Mouse (Mus musculus) MEL-GATA-1-ER (cell line): ENCODE measurements at regions not wholly inside any gene's neighbourhood (a gene's known extent, or its start where the extent isn't known, plus 50 kb on each side); places are given as distances from the start of the nearest gene placed in this dataset.
"Not testable (repeated sequence)": the region's sequence is repeated elsewhere in the genome, so short reads cannot be mapped to it uniquely, and the experiment has no call there.

ENCODE experiments used
- DNase-seq: peaks from one replicate; pipeline ENCODE4 v3.0.0-alpha.2; 2012; ENCODE audit warnings: low read depth; ENCODE audit errors: extremely low read depth

DNA sequence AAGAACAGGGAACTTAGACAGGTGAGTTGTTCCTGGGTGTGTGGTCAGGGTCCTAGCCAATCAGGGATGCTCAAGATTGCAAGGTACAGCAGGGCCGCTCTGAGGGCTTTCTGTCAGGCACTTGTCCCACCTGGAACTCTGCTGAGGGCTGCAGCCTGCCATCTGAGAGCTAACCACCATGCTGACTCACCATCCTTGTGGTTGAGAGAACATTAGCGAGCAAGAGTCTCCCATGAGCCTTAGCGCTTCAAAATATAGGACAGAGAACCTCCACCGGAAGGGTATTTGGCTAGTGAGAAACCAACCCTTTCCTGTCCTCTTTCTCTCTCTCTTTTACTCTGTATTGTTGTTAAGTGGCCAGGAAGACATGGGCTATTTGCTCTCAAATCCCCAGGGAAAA is 104.1 kb upstream of the Rasgrp1 start:
- no peak for DNase-seq

DNA sequence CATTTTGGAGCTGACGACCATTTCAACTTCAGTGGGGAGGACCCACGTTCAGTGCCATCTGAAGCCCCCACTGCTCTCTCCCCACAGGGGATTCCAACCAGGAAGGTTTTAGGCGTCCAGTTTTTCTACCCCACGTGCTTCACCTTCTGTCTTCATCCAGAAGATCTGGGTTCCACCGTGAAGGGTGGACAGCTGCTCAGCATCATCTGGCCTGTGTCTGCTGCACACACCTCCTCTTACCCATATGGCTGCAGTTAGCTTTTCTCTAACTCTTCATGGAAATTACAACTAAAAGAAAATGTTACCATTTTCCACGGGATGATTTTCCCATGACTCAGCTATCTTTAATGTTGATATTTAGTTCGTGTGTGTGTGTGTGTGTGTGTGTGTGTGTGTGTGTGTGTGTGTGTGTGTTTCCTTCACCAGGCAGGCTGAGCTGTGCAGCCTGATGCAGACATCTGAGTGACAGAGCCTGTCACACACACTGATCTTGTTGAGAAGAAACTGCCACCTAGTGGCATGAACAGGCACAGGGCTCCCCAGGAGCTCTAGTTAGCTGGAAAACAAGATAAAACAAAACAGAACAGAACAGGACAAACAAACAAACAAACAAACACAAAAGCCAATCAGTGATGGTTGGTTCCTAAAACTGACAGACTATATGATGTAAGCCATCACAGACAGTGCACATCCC is 107.5 kb upstream of the Rasgrp1 start:
- DNase-seq, result no peak

DNA sequence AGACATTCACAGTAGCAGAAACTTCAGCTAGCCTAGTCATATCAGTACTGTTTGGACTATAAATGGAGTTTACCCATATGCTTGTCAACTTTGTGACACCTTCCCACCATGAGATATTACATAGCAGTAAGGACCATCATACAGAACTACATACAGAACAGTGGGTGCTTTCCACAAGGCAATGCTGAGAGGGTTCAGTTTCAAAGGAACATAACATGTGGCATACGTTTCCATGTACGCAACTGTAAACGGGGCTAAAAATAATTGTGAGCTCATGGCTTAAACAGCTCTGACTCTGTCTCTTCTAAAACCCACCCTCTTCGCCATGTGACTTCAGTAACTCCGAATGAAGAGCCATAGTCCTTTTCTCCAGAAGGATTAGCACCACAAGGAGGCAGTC is 109.0 kb upstream of the Rasgrp1 start:
- no peak for DNase-seq

DNA sequence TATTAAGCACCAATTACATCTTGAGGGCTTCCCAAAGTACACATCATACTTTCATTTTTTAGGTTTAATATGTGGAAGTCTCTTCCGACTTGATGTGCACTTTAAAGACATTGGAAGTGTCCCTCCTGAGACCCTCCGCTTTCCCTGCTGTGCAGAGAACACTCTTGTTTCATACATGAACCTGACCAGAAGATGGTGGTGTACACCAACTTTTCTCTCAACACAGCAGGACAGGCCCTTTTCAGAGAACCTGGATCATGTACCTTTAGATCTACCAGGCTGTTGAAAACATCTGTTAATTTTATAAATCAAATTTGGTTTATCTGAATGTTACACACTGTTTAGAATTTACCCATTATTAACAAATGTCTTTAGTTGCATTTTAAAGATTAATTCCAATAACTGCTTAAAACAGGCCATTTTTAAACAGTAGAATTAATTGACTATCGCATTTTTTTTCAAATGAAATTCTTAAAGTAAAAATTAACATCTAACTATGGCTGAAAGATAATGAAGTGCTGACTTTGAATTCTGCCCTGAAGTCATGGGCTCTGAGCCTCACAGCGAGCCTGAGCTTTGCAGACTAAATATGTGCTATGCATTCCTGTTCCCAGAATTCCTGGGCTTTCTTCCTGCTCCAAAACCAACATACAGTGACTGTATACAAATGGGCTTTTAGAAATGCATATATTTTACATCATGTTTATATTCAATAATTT is 112.4 kb upstream of the Rasgrp1 start:
- DNase-seq, result no peak

DNA sequence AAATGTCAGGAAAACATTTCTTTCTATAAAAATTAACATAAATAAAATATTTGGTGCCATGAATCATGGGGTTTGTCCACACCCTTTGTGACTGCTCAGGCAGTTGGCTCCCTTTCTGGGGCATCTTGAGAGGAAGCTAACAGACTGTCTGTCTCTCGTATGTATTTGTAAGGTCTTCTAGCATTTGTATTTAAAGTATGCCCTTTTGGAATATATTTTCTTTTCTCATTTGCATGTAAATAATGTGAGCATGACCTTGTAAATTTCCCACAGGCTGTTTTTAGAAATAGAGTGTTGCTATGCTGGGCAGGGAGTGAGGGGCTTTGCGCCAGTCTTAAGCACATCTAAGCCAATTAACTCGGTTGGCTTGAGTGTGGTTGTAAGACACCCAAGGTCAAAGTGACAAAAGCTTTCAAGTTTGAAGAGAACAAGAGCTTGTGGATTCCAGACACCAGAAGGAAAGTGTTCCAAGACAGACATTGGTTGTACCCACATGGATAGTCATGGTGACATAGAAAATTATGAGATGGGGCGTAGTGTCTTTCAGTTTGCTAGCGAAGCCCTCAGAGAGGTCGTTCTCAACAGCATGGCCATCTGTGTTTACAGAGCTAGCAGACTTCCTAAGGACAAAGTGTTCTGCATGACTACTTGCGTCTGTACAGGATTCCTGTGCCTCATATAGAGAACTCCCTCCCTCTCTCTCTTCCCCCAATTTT is 113.1 kb upstream of the Rasgrp1 start:
- DNase-seq, result no peak

DNA sequence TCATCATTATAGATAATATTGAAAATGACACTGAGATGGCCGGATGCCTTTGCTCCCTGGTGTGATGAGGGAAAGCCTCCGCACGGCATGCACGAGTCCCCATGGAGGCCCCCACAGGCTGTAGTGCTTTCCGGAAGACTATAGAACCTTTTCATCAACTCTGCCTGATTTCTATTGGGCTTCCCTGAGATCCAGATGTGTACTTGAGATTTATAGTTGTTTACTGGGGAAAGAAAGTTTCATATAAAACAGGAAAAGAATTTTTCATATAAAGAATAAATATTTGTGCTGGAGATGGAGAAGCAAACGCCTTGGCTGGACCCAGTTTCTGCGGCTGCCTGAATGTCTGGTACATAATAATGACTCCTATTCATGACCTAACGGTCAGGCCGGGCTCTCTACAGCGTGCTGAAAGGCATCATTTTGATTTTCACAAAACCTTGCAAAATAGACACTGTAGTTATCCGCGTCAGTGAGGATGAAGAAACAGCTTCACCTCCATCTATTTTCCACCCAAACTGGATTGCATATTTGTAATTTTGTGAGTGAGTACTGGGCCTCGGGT is 113.7 kb upstream of the Rasgrp1 start:
- DNase-seq, result no peak

DNA sequence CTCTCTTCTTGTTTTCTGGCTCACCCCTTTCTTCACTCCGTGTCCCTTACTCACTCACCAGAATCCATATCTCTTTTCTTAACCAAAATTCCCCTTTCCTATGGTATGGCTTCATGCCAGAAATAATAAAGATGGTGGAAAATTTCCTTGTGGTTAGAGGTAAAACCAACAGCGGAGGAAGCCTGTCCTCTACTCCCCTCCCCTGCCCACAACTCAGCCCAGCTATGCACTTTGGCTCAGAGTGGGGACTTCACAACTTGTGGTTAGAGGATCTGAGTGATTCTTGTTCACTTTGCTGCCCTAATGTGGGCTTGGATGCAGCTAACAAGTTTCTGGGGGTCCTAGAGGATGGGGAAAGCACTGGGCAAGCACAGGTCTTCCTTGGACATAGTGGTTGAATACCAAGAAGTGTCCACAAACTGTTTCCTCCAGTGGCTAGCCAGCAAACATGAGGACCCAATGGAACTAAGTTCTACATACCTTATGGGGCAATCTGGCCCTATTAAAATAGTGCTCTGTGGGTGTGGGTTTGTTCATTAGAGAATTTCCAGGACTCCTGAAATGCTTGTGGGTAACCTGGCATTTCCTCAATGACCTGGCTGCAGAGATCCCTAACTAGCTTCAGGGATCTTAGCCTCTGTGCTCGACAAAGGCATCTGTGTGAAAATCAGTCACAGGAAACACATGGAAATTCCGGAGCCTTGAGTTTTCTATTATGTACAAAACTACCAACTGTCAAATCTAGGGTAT is 118.9 kb upstream of the Rasgrp1 start:
- DNase-seq, result no peak

DNA sequence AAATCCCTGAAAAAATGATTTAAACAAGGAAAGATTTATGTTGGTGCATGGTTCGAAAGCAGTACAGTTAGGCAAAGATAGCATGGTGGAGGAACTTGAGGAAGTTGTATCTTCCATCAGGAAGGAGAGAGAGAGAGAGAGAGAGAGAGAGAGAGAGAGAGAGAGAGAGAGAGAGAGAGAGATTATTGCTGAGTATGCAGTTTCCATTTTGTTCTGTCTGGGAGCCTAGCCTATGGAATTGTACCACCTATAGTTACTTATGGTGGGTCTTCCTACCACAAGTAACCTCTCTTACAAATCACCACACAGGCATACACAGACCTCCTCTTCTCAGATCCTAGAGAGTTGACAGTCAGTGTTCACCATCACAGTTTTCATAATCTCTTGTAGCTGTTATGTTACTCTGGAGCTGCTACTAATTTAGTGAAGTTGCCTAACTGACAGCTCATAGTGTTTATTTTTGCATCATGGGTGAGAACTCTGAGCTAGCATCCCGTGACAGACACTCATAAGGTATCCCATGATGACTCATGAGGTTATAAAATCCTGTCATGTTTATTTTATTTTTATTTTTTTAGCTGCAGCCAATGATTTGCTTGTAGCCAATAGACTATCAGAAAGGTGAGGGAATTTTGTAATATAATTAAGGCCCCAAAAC is 132.2 kb upstream of the Rasgrp1 start:
- DNase-seq, result no peak

DNA sequence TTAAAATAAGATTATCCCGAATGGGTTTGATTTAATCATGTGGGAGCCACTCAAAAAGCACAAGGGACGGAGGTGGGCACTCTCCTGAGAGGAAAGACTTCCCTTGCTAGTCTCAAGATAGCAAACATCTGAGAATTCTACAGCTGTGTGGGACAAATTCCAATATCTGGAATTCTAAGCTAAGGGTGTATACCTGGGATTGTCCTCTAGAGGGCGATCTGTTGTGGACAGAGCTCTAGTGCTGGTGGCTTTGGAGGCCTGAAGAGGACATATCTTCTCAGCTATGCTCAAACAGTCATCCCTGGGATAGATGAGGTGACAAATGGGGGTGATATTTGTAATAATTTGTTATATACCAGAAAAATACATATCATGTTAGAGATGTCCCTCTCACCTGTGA is 132.8 kb upstream of the Rasgrp1 start:
- no peak for DNase-seq

DNA sequence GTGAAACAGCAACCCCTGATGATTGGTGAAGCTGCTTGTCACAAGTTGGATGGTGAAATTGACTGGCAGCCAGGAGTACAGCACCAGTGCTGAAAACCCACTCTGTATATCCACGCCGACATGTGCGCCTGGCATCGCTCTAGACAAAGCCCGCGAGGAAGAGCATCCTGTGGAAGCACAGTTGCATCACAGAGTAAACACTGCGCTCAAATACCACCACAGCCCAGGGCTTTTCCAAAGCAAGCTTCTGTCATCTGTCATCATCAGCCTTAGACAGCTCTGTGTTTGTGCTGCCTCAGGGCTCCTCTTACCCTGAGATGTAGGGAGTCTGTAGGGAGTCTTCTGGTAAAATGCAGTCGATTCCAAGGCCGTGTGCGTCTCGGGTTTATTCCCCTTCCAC is 134.7 kb upstream of the Rasgrp1 start:
- not testable (repeated sequence) for DNase-seq

DNA sequence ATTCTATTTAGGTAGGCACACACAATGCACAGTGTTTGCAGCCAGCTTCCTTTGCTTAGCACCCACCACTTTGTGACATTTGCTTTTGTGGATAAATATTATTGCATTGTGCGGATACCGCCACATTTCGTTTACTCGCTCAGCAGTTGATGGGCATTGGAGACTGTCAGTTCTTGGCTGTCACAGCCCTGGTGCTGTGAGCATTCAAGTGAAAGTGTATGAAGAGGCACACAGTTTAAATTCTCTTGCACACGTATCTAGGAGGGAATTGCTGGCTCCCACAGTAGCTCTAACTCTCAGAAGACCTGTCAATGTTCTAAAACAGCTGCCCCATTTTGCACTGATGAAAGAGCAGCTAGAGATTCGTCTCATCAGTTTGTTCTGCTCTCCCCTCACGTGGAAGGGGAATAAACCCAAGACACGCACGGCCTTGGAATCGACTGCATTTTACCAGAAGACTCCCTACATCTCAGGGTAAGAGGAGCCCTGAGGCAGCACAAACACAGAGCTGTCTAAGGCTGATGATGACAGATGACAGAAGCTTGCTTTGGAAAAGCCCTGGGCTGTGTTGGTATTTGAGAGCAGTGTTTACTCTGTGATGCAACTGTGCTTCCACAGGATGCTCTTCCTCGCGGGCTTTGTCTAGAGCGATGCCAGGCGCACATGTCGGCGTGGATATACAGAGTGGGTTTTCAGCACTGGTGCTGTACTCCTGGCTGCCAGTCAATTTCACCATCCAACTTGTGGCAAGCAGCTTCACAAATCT is 136.6 kb upstream of the Rasgrp1 start:
- not testable (repeated sequence) for DNase-seq

DNA sequence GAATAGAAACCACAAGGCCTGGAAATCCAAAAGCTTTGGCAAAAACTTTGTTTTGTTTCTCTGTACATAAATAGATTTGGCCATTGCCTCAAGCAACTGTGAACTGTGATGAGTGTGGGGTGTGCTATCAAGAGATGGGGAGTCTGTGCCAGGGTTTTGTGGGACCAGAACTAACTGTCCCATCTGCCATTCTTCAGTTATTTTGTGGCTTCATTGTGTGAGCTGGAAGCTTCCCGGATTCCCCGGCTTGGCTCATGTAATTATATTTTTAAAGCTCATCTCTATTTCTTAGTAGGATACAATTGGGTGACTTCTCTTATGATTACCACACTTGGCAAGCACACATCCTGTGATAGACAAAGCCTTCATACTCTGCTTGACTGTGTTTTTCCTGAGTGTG is 143.6 kb upstream of the Rasgrp1 start:
- no peak for DNase-seq

DNA sequence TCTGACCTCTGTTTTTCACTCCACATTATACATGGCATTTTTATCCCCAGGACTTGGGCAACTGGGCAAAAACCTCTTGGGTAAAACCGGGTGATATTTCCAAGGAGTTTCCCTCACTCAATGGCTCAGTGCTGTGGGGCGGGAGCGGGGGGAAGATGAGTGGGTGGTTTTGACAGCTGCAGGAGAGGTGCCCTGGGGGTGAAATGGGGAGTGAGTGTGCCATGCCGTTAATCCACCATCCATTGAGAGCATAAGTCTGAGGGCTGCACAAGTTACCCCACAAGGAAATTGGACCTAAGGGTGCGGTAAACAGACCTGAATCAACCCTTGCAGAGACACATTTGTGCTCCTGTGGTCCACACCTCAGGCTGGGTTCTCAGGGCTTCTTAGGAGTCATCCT is 155.8 kb upstream of the Rasgrp1 start:
- DNase-seq, result no peak

DNA sequence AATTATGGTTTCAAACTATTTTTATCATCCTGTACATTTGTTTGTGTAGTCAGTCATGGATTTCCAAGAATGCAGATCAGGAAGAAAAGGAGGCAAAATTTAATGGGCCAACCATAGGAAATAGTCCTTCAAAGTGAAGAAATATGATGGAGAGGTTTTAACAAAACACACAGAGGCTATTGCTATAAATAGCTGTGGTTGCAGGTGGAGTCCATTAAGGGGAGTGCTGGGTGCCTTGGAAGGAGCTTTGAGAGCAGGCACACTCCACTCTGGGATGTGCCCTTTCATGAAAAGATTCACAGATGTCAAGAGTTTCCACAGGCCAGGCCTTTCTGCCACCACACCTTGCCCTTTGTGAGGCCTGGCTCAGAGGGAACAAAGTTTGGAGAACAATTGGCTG is 159.8 kb upstream of the Rasgrp1 start:
- DNase-seq, result no peak

DNA sequence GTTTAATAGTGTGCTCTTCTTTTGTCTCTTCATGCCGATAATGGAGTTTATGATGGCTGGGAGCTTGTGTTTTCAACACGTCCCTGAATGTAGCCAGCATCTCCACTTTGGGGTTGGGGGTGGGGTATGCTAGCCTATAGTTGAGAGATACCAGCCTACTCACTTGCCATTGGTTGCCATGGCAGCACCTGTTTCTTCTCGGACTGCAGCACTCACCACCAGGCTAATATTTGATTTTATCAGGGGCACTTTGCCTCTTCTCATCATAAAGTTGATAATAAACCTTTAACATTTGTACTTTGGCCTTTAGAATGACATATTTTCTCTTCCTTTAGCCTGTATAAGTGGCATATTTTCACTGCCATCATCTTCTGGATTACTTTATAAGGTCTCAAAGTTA is 168.9 kb upstream of the Rasgrp1 start:
- DNase-seq, result no peak

DNA sequence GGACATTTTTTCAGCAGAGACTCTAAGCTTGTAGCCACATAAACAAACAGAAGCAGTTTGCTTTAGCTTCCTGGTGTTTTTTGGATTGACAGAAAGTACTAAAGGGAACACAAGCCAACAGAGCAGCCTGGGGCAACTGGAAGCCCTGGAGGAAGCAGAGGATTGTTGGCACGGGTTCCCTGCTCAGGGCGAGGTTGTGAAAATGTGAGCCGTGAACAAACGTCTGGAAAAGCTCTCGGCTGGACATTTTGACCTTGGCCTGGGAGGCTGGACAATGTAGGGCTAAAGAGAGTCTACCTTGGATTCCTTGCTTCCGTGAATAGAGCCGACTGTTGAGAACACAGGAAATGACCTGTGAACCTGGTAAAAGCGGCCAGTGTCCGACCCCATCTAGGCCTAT is 169.8 kb upstream of the Rasgrp1 start:
- DNase-seq, result no peak

DNA sequence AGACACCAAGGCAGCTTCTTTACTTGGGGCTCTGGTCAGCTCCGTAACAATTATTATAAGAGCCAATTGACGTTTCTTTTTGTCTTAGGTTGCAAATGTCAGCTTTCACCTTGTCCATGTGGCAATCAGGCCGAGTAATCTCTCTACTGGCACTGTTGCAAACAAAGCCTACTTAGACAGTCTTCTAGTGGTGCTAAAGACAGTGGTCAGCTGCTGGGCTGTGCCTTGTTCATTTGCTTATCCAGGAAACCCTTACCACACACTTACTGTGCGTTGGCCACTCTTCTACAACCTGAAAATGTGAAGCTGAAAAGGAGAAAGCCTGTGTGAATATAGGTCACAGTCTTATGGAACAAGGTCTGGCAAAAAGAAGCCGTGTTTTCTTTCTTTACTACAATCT is 181.6 kb upstream of the Rasgrp1 start:
- no peak for DNase-seq

DNA sequence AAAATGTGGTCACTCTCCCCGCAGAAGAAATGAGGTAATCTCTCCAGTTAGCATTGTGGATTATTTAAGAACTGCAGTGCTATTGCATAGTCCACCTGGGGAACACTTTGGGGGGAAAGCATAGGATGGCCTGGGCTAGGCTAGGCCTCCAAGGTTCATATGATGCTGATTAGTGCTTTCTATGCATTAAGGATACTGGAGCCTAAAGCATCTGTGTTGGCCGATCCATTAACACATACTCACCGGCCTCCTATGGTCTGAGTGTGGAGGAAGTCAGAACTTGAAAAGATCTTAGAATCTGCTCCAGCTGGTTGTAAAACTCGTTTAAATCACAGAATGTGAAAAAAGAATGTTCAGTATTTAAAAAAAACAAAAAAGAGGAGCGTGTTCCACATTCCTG is 196.1 kb upstream of the Rasgrp1 start:
- DNase-seq, result no peak

DNA sequence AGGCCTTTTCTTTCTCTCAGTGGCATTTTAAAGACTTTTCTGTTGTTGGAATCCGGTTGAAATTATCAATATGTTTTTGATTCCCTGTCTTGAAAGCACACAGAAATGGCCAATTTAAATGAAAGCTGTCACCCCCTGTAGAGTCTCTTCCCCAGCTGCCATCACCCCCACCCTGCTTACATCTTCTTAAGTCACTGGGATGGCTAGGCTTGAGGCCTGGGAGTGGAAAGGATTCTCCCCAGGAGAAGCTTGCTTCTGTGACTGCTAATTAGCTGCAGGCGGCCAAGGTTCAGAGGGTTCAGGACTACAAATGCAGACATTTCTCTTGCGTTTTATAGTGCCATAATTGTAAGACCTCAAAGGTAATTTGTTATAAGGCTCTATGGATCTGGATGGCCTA is 196.5 kb upstream of the Rasgrp1 start:
- DNase-seq, result no peak

DNA sequence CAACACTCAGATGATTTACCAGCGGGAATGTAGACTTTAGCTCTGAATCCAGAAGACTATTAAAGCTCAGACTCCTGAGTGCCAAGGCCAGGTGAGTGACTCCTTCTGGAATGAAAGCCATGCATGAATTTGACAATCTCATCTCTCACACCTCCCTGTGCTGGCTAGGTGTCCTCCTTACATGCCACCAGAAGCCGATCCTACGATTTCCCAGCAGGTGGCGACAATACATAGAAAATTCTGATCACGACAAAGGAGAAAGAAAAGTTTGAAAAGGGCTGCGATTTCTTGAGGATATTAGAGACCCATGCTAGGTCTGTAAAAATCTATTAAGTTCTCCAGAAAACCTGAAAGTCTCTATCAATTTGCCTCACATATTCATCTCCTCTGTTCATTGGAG is 198.7 kb upstream of the Rasgrp1 start:
- DNase-seq, result no peak
